22 mouse cellular contexts compared by ENCODE assay signal in the genomic region with DNA sequence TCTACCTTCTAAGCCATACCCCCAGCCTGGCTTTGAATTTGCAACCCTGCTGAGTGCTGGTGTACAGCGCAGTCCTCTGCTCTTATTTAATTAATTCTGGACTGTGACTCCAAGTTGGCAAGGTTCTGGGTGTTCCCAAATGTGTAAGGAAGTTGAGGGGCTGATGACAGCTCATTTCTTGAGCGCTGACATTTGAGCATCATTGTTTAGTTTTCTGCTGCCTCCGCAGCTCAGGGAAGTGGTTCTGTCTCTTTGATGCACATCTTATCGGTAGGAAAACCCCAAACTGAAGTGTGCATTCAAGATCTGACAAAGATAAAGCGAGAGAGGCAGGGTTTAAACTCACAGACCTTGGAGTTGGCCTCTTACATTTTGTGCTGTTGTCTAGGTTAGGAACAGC.
DNase-seq lines count a peak whose midpoint lies in the region; ATAC-seq lines count a peak whose summit lies in the region.
"Had no signal": no experiment of that assay in that cellular context is flagged by ENCODE, and none has a peak within 500 bp of the region (broad histone marks: within the 10 kb centered on the region; RNA-seq: fewer than 3 reads in every experiment).

No protein-coding gene starts in this region.

- intact Hi-C loops in heart, postnatal 10 days (cut with DNase I) = no loop called here

- H3K4me1 ChIP-seq in hindbrain, embryonic 16.5 days (ENCODE audit: control insufficient read depth, insufficient read depth, low read depth, low read length) = no peaks in the 10 kb centered on the region
- H3K4me1 ChIP-seq: embryonic facial prominence, embryonic 13.5 days; heart, embryonic 12.5 days; hindbrain, embryonic 15.5 days; intestine, embryonic 15.5 days had no signal

- no peaks in the 10 kb centered on the region for H3K27me3 ChIP-seq in hindbrain, embryonic 16.5 days (replicated peaks; ENCODE audit: control insufficient read depth, insufficient read depth, low read length)
- H3K27me3 ChIP-seq: embryonic facial prominence, embryonic 13.5 days; forebrain, embryonic 12.5 days; heart, embryonic 12.5 days; hindbrain, embryonic 15.5 days; intestine, embryonic 15.5 days; Patski had no signal

- H3K4me3 ChIP-seq in hindbrain, embryonic 16.5 days (ENCODE audit: low read length) = no peak overlapping the region
- H3K4me3 ChIP-seq: embryonic facial prominence, embryonic 13.5 days; forebrain, embryonic 12.5 days; heart, embryonic 12.5 days; hindbrain, embryonic 15.5 days; intestine, embryonic 15.5 days had no signal

- DNase-seq in layer of hippocampus, adult 9-11 months = peak; percentile 27
- no peak for DNase-seq in layer of hippocampus, postnatal 25 days (ENCODE audit: extremely low spot score in 1 of 2, low spot score in 1 of 2)
- DNase-seq in CD4-positive, CD25-positive, alpha-beta regulatory T cell, adult 2 months (ENCODE audit: low read depth, low spot score) = peak; percentile 76
- no peak for DNase-seq in heart, postnatal 10 days
- DNase-seq: adrenal gland, adult 2 months; adrenal gland, postnatal 36 days; cerebellum, adult 11-12 months; cerebellum, adult 9-10 months; cerebellum, postnatal 25 days; gastrocnemius, postnatal 14 days; heart, postnatal 36 days had no signal

- ATAC-seq in activated CD4-positive, CD25-positive, alpha-beta regulatory T cell, adult 4 months = peak; percentile 91
- ATAC-seq in inflammation-experienced regulatory T-cells, adult 6 months = peak; percentile 92
- ATAC-seq in hindbrain, embryonic 16.5 days = no peak
- ATAC-seq in granulocyte monocyte progenitor cell, adult 5-6 weeks (replicated peaks; ENCODE audit: poor library complexity, severe bottlenecking) = no peak
- ATAC-seq: forebrain, embryonic 16.5 days; intestine, embryonic 15.5 days; Patski had no signal

- no peak overlapping the region for H3K4me2 ChIP-seq in hindbrain, embryonic 16.5 days (ENCODE audit: low read length)
- H3K4me2 ChIP-seq: embryonic facial prominence, embryonic 13.5 days; forebrain, embryonic 12.5 days; heart, embryonic 12.5 days; hindbrain, embryonic 15.5 days; intestine, embryonic 15.5 days had no signal

- no peak overlapping the region for H3K9ac ChIP-seq in hindbrain, embryonic 16.5 days (ENCODE audit: low read depth, low read length)
- H3K9ac ChIP-seq: embryonic facial prominence, embryonic 13.5 days; forebrain, embryonic 12.5 days; heart, embryonic 12.5 days; hindbrain, embryonic 15.5 days; intestine, embryonic 15.5 days had no signal

- no peaks in the 10 kb centered on the region for H3K9me3 ChIP-seq in hindbrain, embryonic 16.5 days (ENCODE audit: control insufficient read depth, low read length)
- H3K9me3 ChIP-seq: embryonic facial prominence, embryonic 13.5 days; forebrain, embryonic 12.5 days; heart, embryonic 12.5 days; hindbrain, embryonic 15.5 days had no signal

- H3K36me3 ChIP-seq in hindbrain, embryonic 16.5 days (ENCODE audit: control insufficient read depth, insufficient read depth, low read length) = no peaks in the 10 kb centered on the region
- H3K36me3 ChIP-seq: embryonic facial prominence, embryonic 13.5 days; forebrain, embryonic 12.5 days; heart, embryonic 12.5 days; hindbrain, embryonic 15.5 days; intestine, embryonic 15.5 days had no signal

- 84% methylated on average over 5 of the region's 5 CpGs for WGBS in hindbrain, embryonic 16.5 days

- H3K27ac ChIP-seq in hindbrain, embryonic 16.5 days (ENCODE audit: low read depth, low read length) = no peak overlapping the region
- H3K27ac ChIP-seq: embryonic facial prominence, embryonic 13.5 days; forebrain, embryonic 12.5 days; hindbrain, embryonic 15.5 days; intestine, embryonic 15.5 days had no signal

Comparison
In these comparisons a context has a peak if more than half of its experiments do, and no peak if none do; other contexts are left out.
1. DNase-seq: peak in layer of hippocampus, adult 9-11 months (single experiment) and CD4-positive, CD25-positive, alpha-beta regulatory T cell, adult 2 months (single experiment); none in layer of hippocampus, postnatal 25 days (0 of 2) and heart, postnatal 10 days (0 of 2).
2. ATAC-seq: peak in activated CD4-positive, CD25-positive, alpha-beta regulatory T cell, adult 4 months (single experiment) and inflammation-experienced regulatory T-cells, adult 6 months (single experiment); none in hindbrain, embryonic 16.5 days (single experiment) and granulocyte monocyte progenitor cell, adult 5-6 weeks (single experiment).